Mouse (Mus musculus): Measurements from ENCODE around the gene Hnrnpa2b1.
"Not testable (repeated sequence)": the region's sequence is repeated elsewhere in the genome, so short reads cannot be mapped to it uniquely, and the experiment has no call there.

Hnrnpa2b1 gene

GRCm38 (mm10) chr6:51469715-51470310 lies at the start of gene Hnrnpa2b1:
Gene Hnrnpa2b1, minus strand, starts transcription at chr6:51469894.
- DNase-seq (ENCODE audit: low spot score in 2 of 2): peak; percentile 100

GRCm38 (mm10) chr6:51514860-51515259 lies 45.2 kb upstream of the Hnrnpa2b1 start:
- no peak for DNase-seq (ENCODE audit: low spot score in 2 of 2)

GRCm38 (mm10) chr6:51513745-51514144 lies 44.1 kb upstream of the Hnrnpa2b1 start:
- DNase-seq (ENCODE audit: low spot score in 2 of 2): no peak

GRCm38 (mm10) chr6:51510946-51511345 lies 41.3 kb upstream of the Hnrnpa2b1 start:
- no peak for DNase-seq (ENCODE audit: low spot score in 2 of 2)

GRCm38 (mm10) chr6:51510094-51510493 lies 40.4 kb upstream of the Hnrnpa2b1 start:
- no peak for DNase-seq (ENCODE audit: low spot score in 2 of 2)

- peak; percentile 59 to 64 for DNase-seq (ENCODE audit: low spot score in 2 of 2)
These were observed 39.3 kb upstream of the Hnrnpa2b1 start for GRCm38 (mm10) chr6:51508750-51509648.

- no peak for DNase-seq (ENCODE audit: low spot score in 2 of 2)
These were observed 37.9 kb upstream of the Hnrnpa2b1 start for GRCm38 (mm10) chr6:51507556-51507955.

GRCm38 (mm10) chr6:51505671-51506070 lies 36.0 kb upstream of the Hnrnpa2b1 start:
- no peak for DNase-seq (ENCODE audit: low spot score in 2 of 2)

- no peak for DNase-seq (ENCODE audit: low spot score in 2 of 2)
These were observed 27.8 kb upstream of the Hnrnpa2b1 start for GRCm38 (mm10) chr6:51497321-51498111.

- no peak for DNase-seq (ENCODE audit: low spot score in 2 of 2)
These were observed 20.1 kb upstream of the Hnrnpa2b1 start for GRCm38 (mm10) chr6:51489787-51490186.

- DNase-seq (ENCODE audit: low spot score in 2 of 2): no peak
These were observed 17.0 kb upstream of the Hnrnpa2b1 start for GRCm38 (mm10) chr6:51486731-51487130.

GRCm38 (mm10) chr6:51486076-51486710 lies 16.5 kb upstream of the Hnrnpa2b1 start:
- DNase-seq (ENCODE audit: low spot score in 2 of 2): no peak

- DNase-seq (ENCODE audit: low spot score in 2 of 2): no peak
These were observed 16.0 kb upstream of the Hnrnpa2b1 start for GRCm38 (mm10) chr6:51485646-51486045.

- DNase-seq (ENCODE audit: low spot score in 2 of 2): not testable (repeated sequence)
These were observed 14.9 kb upstream of the Hnrnpa2b1 start for GRCm38 (mm10) chr6:51484556-51484955.

- no peak for DNase-seq (ENCODE audit: low spot score in 2 of 2)
These were observed 14.2 kb upstream of the Hnrnpa2b1 start for GRCm38 (mm10) chr6:51483861-51484260.

- no peak for DNase-seq (ENCODE audit: low spot score in 2 of 2)
These were observed 11.9 kb upstream of the Hnrnpa2b1 start for GRCm38 (mm10) chr6:51481548-51481947.

- no peak for DNase-seq (ENCODE audit: low spot score in 2 of 2)
These were observed 9.5 kb upstream of the Hnrnpa2b1 start for GRCm38 (mm10) chr6:51479136-51479731.

- no peak for DNase-seq (ENCODE audit: low spot score in 2 of 2)
These were observed 2.5 kb upstream of the Hnrnpa2b1 start for GRCm38 (mm10) chr6:51472213-51472612.

- DNase-seq (ENCODE audit: low spot score in 2 of 2): no peak
These were observed 2.1 kb upstream of the Hnrnpa2b1 start for GRCm38 (mm10) chr6:51471782-51472181.

- DNase-seq (ENCODE audit: low spot score in 2 of 2): no peak
These were observed 1.4 kb upstream of the Hnrnpa2b1 start for GRCm38 (mm10) chr6:51471179-51471505.
